Mouse (Mus musculus): Measurements from ENCODE around the gene Angptl8. TPM values are rescaled to one million over a fixed set of nuclear protein-coding genes. Genes with fewer than 3 reads are reported as not detected.

Angptl8 gene
- polyA plus RNA-seq, 1 experiment from 2014 or later, result 1.6 TPM

GRCm38 (mm10) chr9:21816716-21817305, 18.5 kb upstream of the Angptl8 start:
- Histone ChIP-seq H3K27me3 (replicated peaks) (no peaks in the 10 kb centered on the region), H3K4me2 (no peak overlapping the region), H3K9ac (no peak overlapping the region), H3K36me3 (peaks cover 95% of the 10 kb centered on the region), H3K27ac (replicated peaks) (no peak overlapping the region), H3K4me3 (no peak overlapping the region), H3K4me1 (no peaks in the 10 kb centered on the region), H3K9me3 (no peaks in the 10 kb centered on the region)
- 67% methylated on average over 9 of the region's 9 CpGs for WGBS
- ATAC-seq (ENCODE audit: extremely low read depth, insufficient number of reproducible peaks, low FRiP score, low TSS enrichment), result no peak

- no peak overlapping the region for H3K27ac ChIP-seq (replicated peaks)
- H3K9ac ChIP-seq, result no peak overlapping the region
- no peak overlapping the region for H3K4me3 ChIP-seq
- no peaks in the 10 kb centered on the region for H3K27me3 ChIP-seq (replicated peaks)
- WGBS, result 70% methylated on average over 4 of the region's 4 CpGs
- H3K4me1 ChIP-seq, result no peaks in the 10 kb centered on the region
- H3K9me3 ChIP-seq, result no peaks in the 10 kb centered on the region
- ATAC-seq (ENCODE audit: extremely low read depth, insufficient number of reproducible peaks, low FRiP score, low TSS enrichment), result no peak
- H3K4me2 ChIP-seq, result no peak overlapping the region
- peaks cover 93% of the 10 kb centered on the region for H3K36me3 ChIP-seq
Observed at GRCm38 (mm10) chr9:21818125-21818524, 17.2 kb upstream of the Angptl8 start.

GRCm38 (mm10) chr9:21818561-21818960, 16.7 kb upstream of the Angptl8 start:
- Histone ChIP-seq H3K27me3 (replicated peaks) (no peaks in the 10 kb centered on the region), H3K9me3 (no peaks in the 10 kb centered on the region), H3K27ac (replicated peaks) (no peak overlapping the region), H3K4me1 (no peaks in the 10 kb centered on the region), H3K4me3 (no peak overlapping the region), H3K4me2 (no peak overlapping the region), H3K9ac (no peak overlapping the region), H3K36me3 (peaks cover 92% of the 10 kb centered on the region)
- ATAC-seq (ENCODE audit: extremely low read depth, insufficient number of reproducible peaks, low FRiP score, low TSS enrichment), result no peak
- WGBS, result 84% methylated on average over 6 of the region's 6 CpGs

- no peak overlapping the region for H3K4me3 ChIP-seq
Observed at GRCm38 (mm10) chr9:21819181-21819729, 16.1 kb upstream of the Angptl8 start.

GRCm38 (mm10) chr9:21820183-21820582, 15.1 kb upstream of the Angptl8 start:
- no peak overlapping the region for H3K9ac ChIP-seq
- ATAC-seq (ENCODE audit: extremely low read depth, insufficient number of reproducible peaks, low FRiP score, low TSS enrichment), result no peak
- no peak overlapping the region for H3K4me3 ChIP-seq
- 84% methylated on average over 12 of the region's 12 CpGs for WGBS
- no peak overlapping the region for H3K4me2 ChIP-seq
- no peaks in the 10 kb centered on the region for H3K27me3 ChIP-seq (replicated peaks)
- H3K36me3 ChIP-seq, result peaks cover 87% of the 10 kb centered on the region
- no peaks in the 10 kb centered on the region for H3K4me1 ChIP-seq
- H3K27ac ChIP-seq (replicated peaks), result no peak overlapping the region
- no peaks in the 10 kb centered on the region for H3K9me3 ChIP-seq

More at GRCm38 (mm10) chr9:21819181-21819729, 16.1 kb upstream of the Angptl8 start:
- Histone ChIP-seq H3K27me3 (replicated peaks) (no peaks in the 10 kb centered on the region), H3K4me1 (no peaks in the 10 kb centered on the region), H3K4me2 (no peak overlapping the region), H3K27ac (replicated peaks) (no peak overlapping the region), H3K9ac (no peak overlapping the region), H3K36me3 (peaks cover 90% of the 10 kb centered on the region), H3K9me3 (no peaks in the 10 kb centered on the region)
- 82% methylated on average over 2 of the region's 2 CpGs for WGBS
- no peak for ATAC-seq (ENCODE audit: extremely low read depth, insufficient number of reproducible peaks, low FRiP score, low TSS enrichment)

- H3K4me1 ChIP-seq, result no peaks in the 10 kb centered on the region
- no peaks in the 10 kb centered on the region for H3K9me3 ChIP-seq
- no peak overlapping the region for H3K4me2 ChIP-seq
- H3K27me3 ChIP-seq (replicated peaks), result no peaks in the 10 kb centered on the region
- H3K36me3 ChIP-seq, result peaks cover 79% of the 10 kb centered on the region
- no peak for ATAC-seq (ENCODE audit: extremely low read depth, insufficient number of reproducible peaks, low FRiP score, low TSS enrichment)
- 72% methylated on average over 6 of the region's 6 CpGs for WGBS
- H3K9ac ChIP-seq, result no peak overlapping the region
- H3K4me3 ChIP-seq, result no peak overlapping the region
- no peak overlapping the region for H3K27ac ChIP-seq (replicated peaks)
Observed at GRCm38 (mm10) chr9:21822686-21823085, 12.6 kb upstream of the Angptl8 start.

GRCm38 (mm10) chr9:21823957-21824356, 11.4 kb upstream of the Angptl8 start:
- no peak overlapping the region for H3K4me2 ChIP-seq
- no peak overlapping the region for H3K4me3 ChIP-seq
- no peak overlapping the region for H3K27ac ChIP-seq (replicated peaks)
- no peak for ATAC-seq (ENCODE audit: extremely low read depth, insufficient number of reproducible peaks, low FRiP score, low TSS enrichment)
- no peak overlapping the region for H3K9ac ChIP-seq
- no peaks in the 10 kb centered on the region for H3K9me3 ChIP-seq
- no peaks in the 10 kb centered on the region for H3K4me1 ChIP-seq
- no peaks in the 10 kb centered on the region for H3K27me3 ChIP-seq (replicated peaks)
- peaks cover 78% of the 10 kb centered on the region for H3K36me3 ChIP-seq
- WGBS, result 56% methylated on average over 4 of the region's 4 CpGs

GRCm38 (mm10) chr9:21824366-21824765, 10.9 kb upstream of the Angptl8 start:
- Histone ChIP-seq H3K27me3 (replicated peaks) (no peaks in the 10 kb centered on the region), H3K4me2 (no peak overlapping the region), H3K9ac (no peak overlapping the region), H3K36me3 (peaks cover 78% of the 10 kb centered on the region), H3K9me3 (no peaks in the 10 kb centered on the region), H3K27ac (replicated peaks) (no peak overlapping the region), H3K4me1 (no peaks in the 10 kb centered on the region), H3K4me3 (no peak overlapping the region)
- 65% methylated on average over 10 of the region's 10 CpGs for WGBS
- ATAC-seq (ENCODE audit: extremely low read depth, insufficient number of reproducible peaks, low FRiP score, low TSS enrichment), result no peak

- H3K27me3 ChIP-seq (replicated peaks), result no peaks in the 10 kb centered on the region
- no peak overlapping the region for H3K9ac ChIP-seq
- H3K4me3 ChIP-seq, result no peak overlapping the region
- WGBS, result 83% methylated on average over 14 of the region's 14 CpGs
- peaks cover 85% of the 10 kb centered on the region for H3K36me3 ChIP-seq
- no peak overlapping the region for H3K4me2 ChIP-seq
- no peaks in the 10 kb centered on the region for H3K9me3 ChIP-seq
- H3K4me1 ChIP-seq, result no peaks in the 10 kb centered on the region
- H3K27ac ChIP-seq (replicated peaks), result no peak overlapping the region
- no peak for ATAC-seq (ENCODE audit: extremely low read depth, insufficient number of reproducible peaks, low FRiP score, low TSS enrichment)
Observed at GRCm38 (mm10) chr9:21829834-21830460, 5.4 kb upstream of the Angptl8 start.

DNA sequence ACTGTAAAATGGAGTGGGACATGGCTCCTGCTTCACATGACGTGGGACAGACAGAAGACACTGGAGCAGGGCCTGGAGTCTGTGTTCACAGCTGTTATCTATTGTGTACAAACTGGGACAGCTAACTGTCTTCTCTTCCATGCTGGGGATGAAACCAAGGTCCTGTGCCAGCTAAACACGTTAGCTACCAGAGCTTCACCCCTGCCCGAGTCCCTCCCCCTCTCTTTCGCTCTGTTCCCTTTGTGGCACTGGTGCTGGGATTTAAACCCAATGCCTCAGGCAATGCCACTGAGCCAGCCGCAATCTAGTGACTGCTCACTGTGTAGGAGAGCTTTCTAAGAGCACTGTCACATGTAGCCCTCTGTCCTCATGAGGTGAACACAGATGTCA, 4.9 kb upstream of the Angptl8 start:
- Histone ChIP-seq H3K9ac (no peak overlapping the region), H3K4me2 (no peak overlapping the region), H3K4me1 (no peaks in the 10 kb centered on the region), H3K4me3 (no peak overlapping the region), H3K9me3 (no peaks in the 10 kb centered on the region), H3K27ac (replicated peaks) (no peak overlapping the region), H3K36me3 (peaks cover 90% of the 10 kb centered on the region), H3K27me3 (replicated peaks) (no peaks in the 10 kb centered on the region)
- 71% methylated on average over 5 of the region's 5 CpGs for WGBS
- no peak for ATAC-seq (ENCODE audit: extremely low read depth, insufficient number of reproducible peaks, low FRiP score, low TSS enrichment)

GRCm38 (mm10) chr9:21830936-21831335, 4.4 kb upstream of the Angptl8 start:
- Histone ChIP-seq H3K4me1 (no peaks in the 10 kb centered on the region), H3K27me3 (replicated peaks) (no peaks in the 10 kb centered on the region), H3K9ac (no peak overlapping the region), H3K4me3 (no peak overlapping the region), H3K36me3 (peaks cover 94% of the 10 kb centered on the region), H3K9me3 (no peaks in the 10 kb centered on the region), H3K4me2 (no peak overlapping the region), H3K27ac (replicated peaks) (no peak overlapping the region)
- 76% methylated on average over 11 of the region's 11 CpGs for WGBS
- ATAC-seq (ENCODE audit: extremely low read depth, insufficient number of reproducible peaks, low FRiP score, low TSS enrichment), result no peak

Data from heart, embryonic 13.5 days (tissue).